Mouse (Mus musculus) layer of hippocampus, postnatal 10 days (tissue): ENCODE data around the gene Neo1. TPM values are rescaled to one million over a fixed set of nuclear protein-coding genes. Genes with fewer than 3 reads are reported as not detected.
A peak's percentile ranks its signal among the peaks of the same experiment; 100 is the strongest.

Experiments
- DNase-seq, 2 experiments: peaks; one replicate each; pipeline ENCODE4 v3.0.0; 2021; ENCODE audit warnings: low spot score in 2 of 2
- total RNA-seq, 2 experiments: library from RNA; stranded (reverse); gene quantifications; 2 replicates each; pipeline ENCODE4 v1.2.3; 2021

Neo1 gene
- total RNA-seq, 2 experiments from 2014 or later: 163 to 169 TPM

GRCm38 (mm10) chr9:58871141-58871540 lies 165.1 kb downstream of the Neo1 start:
- no peak for DNase-seq

- DNase-seq: peak; percentile 39 to 46
Observed at GRCm38 (mm10) chr9:58863826-58864225, 172.4 kb downstream of the Neo1 start.

GRCm38 (mm10) chr9:58859080-58859635 lies 177.1 kb downstream of the Neo1 start:
- DNase-seq: no peak

GRCm38 (mm10) chr9:58854931-58855330 lies 181.3 kb downstream of the Neo1 start:
- DNase-seq: no peak

GRCm38 (mm10) chr9:58849576-58850315 lies 186.5 kb downstream of the Neo1 start:
- DNase-seq: no peak

- no peak for DNase-seq
Observed at GRCm38 (mm10) chr9:58847676-58848075, 188.6 kb downstream of the Neo1 start.

- no peak for DNase-seq
Observed at GRCm38 (mm10) chr9:58847008-58847407, 189.2 kb downstream of the Neo1 start.

GRCm38 (mm10) chr9:58844597-58844996 lies 191.6 kb downstream of the Neo1 start:
- DNase-seq: no peak

- DNase-seq: peak; percentile 42 to 63
Observed at GRCm38 (mm10) chr9:58841655-58842054, 194.6 kb downstream of the Neo1 start.

GRCm38 (mm10) chr9:58838504-58838903 lies 197.7 kb downstream of the Neo1 start:
- DNase-seq: no peak

- no peak for DNase-seq
Observed at GRCm38 (mm10) chr9:58837174-58837573, 199.1 kb downstream of the Neo1 start.

GRCm38 (mm10) chr9:58832939-58833338 lies 203.3 kb downstream of the Neo1 start:
- DNase-seq: no peak

GRCm38 (mm10) chr9:58829627-58830026 lies 206.6 kb downstream of the Neo1 start:
- no peak for DNase-seq

Other genes starting within 250 kb of the Neo1 start
- gene Hcn4, start 213.0 kb downstream of the Neo1 start, total RNA-seq: 10 to 100 TPM in 1 of 2 experiments, 1 to 10 TPM in 1; 9.8 to 10.3 TPM